Mouse (Mus musculus): ENCODE data around the gene Vdr. TPM values are rescaled to one million over a fixed set of nuclear protein-coding genes. Genes with fewer than 3 reads are reported as not detected.
A peak's percentile ranks its signal among the peaks of the same experiment; 100 is the strongest.

Gene Vdr
- polyA plus RNA-seq, 1 experiment from 2014 or later: 0.15 TPM

- Histone ChIP-seq H3K27ac (peak overlapping the region; percentile 70), H3K27me3 (ENCODE audit: low read depth, poor library complexity, severe bottlenecking) (0 out of 2 replicates have a peak, but pooled peaks cover 12% of the 10 kb centered on the region), H3K4me1 (peaks cover 89% of the 10 kb centered on the region), H3K36me3 (peaks cover 18% of the 10 kb centered on the region), H3K9me3 (replicated peaks) (no peaks in the 10 kb centered on the region), H3K4me3 (peak overlapping the region; percentile 80)
- WGBS: 71% methylated on average over 6 of the region's 6 CpGs
- DNase-seq (ENCODE audit: low spot score): no peak
These were observed 82.1 kb downstream of the Vdr start for GRCm38 (mm10) chr15:97828221-97828842.

GRCm38 (mm10) chr15:97827401-97827800 is 83.0 kb downstream of the Vdr start:
- 89% methylated on average over 8 of the region's 8 CpGs for WGBS
- H3K9me3 ChIP-seq (replicated peaks): no peaks in the 10 kb centered on the region
- DNase-seq (ENCODE audit: low spot score): no peak
- peaks cover 92% of the 10 kb centered on the region for H3K4me1 ChIP-seq
- H3K27ac ChIP-seq: no peak overlapping the region
- H3K4me3 ChIP-seq: no peak overlapping the region
- H3K27me3 ChIP-seq (ENCODE audit: low read depth, poor library complexity, severe bottlenecking): 0 out of 2 replicates have a peak, but pooled peaks cover 12% of the 10 kb centered on the region
- H3K36me3 ChIP-seq: peaks cover 18% of the 10 kb centered on the region

- Histone ChIP-seq H3K4me3 (no peak overlapping the region), H3K36me3 (peaks cover 18% of the 10 kb centered on the region), H3K27me3 (ENCODE audit: low read depth, poor library complexity, severe bottlenecking) (0 out of 2 replicates have a peak, but pooled peaks cover 12% of the 10 kb centered on the region), H3K4me1 (peaks cover 92% of the 10 kb centered on the region), H3K9me3 (replicated peaks) (no peaks in the 10 kb centered on the region), H3K27ac (0 out of 2 replicates have a peak overlapping the region, but pooled peaks have one; percentile 50)
- 56% methylated on average over 5 of the region's 5 CpGs for WGBS
- no peak for DNase-seq (ENCODE audit: low spot score)
These were observed 83.7 kb downstream of the Vdr start for GRCm38 (mm10) chr15:97826588-97827261.

- 51% methylated on average over 12 of the region's 12 CpGs for whole genome bisulfite sequencing
- 0 out of 2 replicates have a peak, but pooled peaks cover 12% of the 10 kb centered on the region for H3K27me3 ChIP-seq (ENCODE audit: low read depth, poor library complexity, severe bottlenecking)
- no peaks in the 10 kb centered on the region for H3K9me3 ChIP-seq (replicated peaks)
- peak overlapping the region; percentile 39; the same call in 1 of the 2 replicates for H3K4me3 ChIP-seq
- DNase-seq (ENCODE audit: low spot score): no peak
- peaks cover 95% of the 10 kb centered on the region for H3K4me1 ChIP-seq
- H3K27ac ChIP-seq: peak overlapping the region; percentile 72
- H3K36me3 ChIP-seq: peaks cover 18% of the 10 kb centered on the region
These were observed 84.4 kb downstream of the Vdr start for GRCm38 (mm10) chr15:97825941-97826587.

GRCm38 (mm10) chr15:97825071-97825940 is 85.1 kb downstream of the Vdr start:
- peak overlapping the region; percentile 72 for H3K27ac ChIP-seq
- H3K27me3 ChIP-seq (ENCODE audit: low read depth, poor library complexity, severe bottlenecking): 0 out of 2 replicates have a peak, but pooled peaks cover 12% of the 10 kb centered on the region
- H3K4me1 ChIP-seq: peaks cover 95% of the 10 kb centered on the region
- WGBS: 9% methylated on average over 29 of the region's 29 CpGs
- peak overlapping the region; percentile 39 for H3K4me3 ChIP-seq
- H3K9me3 ChIP-seq (replicated peaks): no peaks in the 10 kb centered on the region
- peaks cover 23% of the 10 kb centered on the region for H3K36me3 ChIP-seq
- peak; percentile 60 for DNase-seq (ENCODE audit: low spot score)

GRCm38 (mm10) chr15:97824042-97824441 is 86.4 kb downstream of the Vdr start:
- Histone ChIP-seq H3K4me3 (no peak overlapping the region), H3K36me3 (peaks cover 30% of the 10 kb centered on the region), H3K27ac (no peak overlapping the region), H3K4me1 (peaks cover 90% of the 10 kb centered on the region), H3K27me3 (ENCODE audit: low read depth, poor library complexity, severe bottlenecking) (0 out of 2 replicates have a peak, but pooled peaks cover 12% of the 10 kb centered on the region), H3K9me3 (replicated peaks) (no peaks in the 10 kb centered on the region)
- WGBS: 88% methylated on average over 6 of the region's 6 CpGs
- no peak for DNase-seq (ENCODE audit: low spot score)

- H3K36me3 ChIP-seq: peaks cover 30% of the 10 kb centered on the region
- H3K4me3 ChIP-seq: no peak overlapping the region
- DNase-seq (ENCODE audit: low spot score): no peak
- no peak overlapping the region for H3K27ac ChIP-seq
- 0 out of 2 replicates have a peak, but pooled peaks cover 12% of the 10 kb centered on the region for H3K27me3 ChIP-seq (ENCODE audit: low read depth, poor library complexity, severe bottlenecking)
- WGBS: 89% methylated on average over 12 of the region's 12 CpGs
- H3K4me1 ChIP-seq: peaks cover 84% of the 10 kb centered on the region
- no peaks in the 10 kb centered on the region for H3K9me3 ChIP-seq (replicated peaks)
These were observed 87.0 kb downstream of the Vdr start for GRCm38 (mm10) chr15:97823479-97823878.

- Histone ChIP-seq H3K27me3 (ENCODE audit: low read depth, poor library complexity, severe bottlenecking) (0 out of 2 replicates have a peak, but pooled peaks cover 12% of the 10 kb centered on the region), H3K4me3 (no peak overlapping the region), H3K4me1 (peaks cover 83% of the 10 kb centered on the region), H3K27ac (no peak overlapping the region), H3K9me3 (replicated peaks) (no peaks in the 10 kb centered on the region), H3K36me3 (peaks cover 30% of the 10 kb centered on the region)
- DNase-seq (ENCODE audit: low spot score): no peak
- 59% methylated on average over 12 of the region's 12 CpGs for WGBS
These were observed 87.7 kb downstream of the Vdr start for GRCm38 (mm10) chr15:97822545-97823228.

GRCm38 (mm10) chr15:97821983-97822363 is 88.5 kb downstream of the Vdr start:
- peaks cover 76% of the 10 kb centered on the region for H3K4me1 ChIP-seq
- H3K4me3 ChIP-seq: no peak overlapping the region
- H3K36me3 ChIP-seq: peaks cover 32% of the 10 kb centered on the region
- H3K27ac ChIP-seq: peak overlapping the region; percentile 78
- no peak for DNase-seq (ENCODE audit: low spot score)
- H3K9me3 ChIP-seq (replicated peaks): no peaks in the 10 kb centered on the region
- 0 out of 2 replicates have a peak, but pooled peaks cover 12% of the 10 kb centered on the region for H3K27me3 ChIP-seq (ENCODE audit: low read depth, poor library complexity, severe bottlenecking)
- 77% methylated on average over 6 of the region's 6 CpGs for WGBS

GRCm38 (mm10) chr15:97821321-97821982 is 89.0 kb downstream of the Vdr start:
- peak overlapping the region; percentile 78 for H3K27ac ChIP-seq

GRCm38 (mm10) chr15:97819937-97820336 is 90.5 kb downstream of the Vdr start:
- no peak for DNase-seq (ENCODE audit: low spot score)
- H3K4me1 ChIP-seq: peaks cover 57% of the 10 kb centered on the region
- H3K36me3 ChIP-seq: peaks cover 32% of the 10 kb centered on the region
- WGBS: 76% methylated on average over 9 of the region's 9 CpGs
- H3K27ac ChIP-seq: 0 out of 2 replicates have a peak overlapping the region, but pooled peaks have one; percentile 78
- H3K27me3 ChIP-seq (ENCODE audit: low read depth, poor library complexity, severe bottlenecking): no peaks in the 10 kb centered on the region
- H3K4me3 ChIP-seq: no peak overlapping the region
- no peaks in the 10 kb centered on the region for H3K9me3 ChIP-seq (replicated peaks)

More at GRCm38 (mm10) chr15:97821321-97821982, 89.0 kb downstream of the Vdr start:
- H3K27me3 ChIP-seq (ENCODE audit: low read depth, poor library complexity, severe bottlenecking): 0 out of 2 replicates have a peak, but pooled peaks cover 11% of the 10 kb centered on the region
- WGBS: 41% methylated on average over 10 of the region's 10 CpGs
- peaks cover 71% of the 10 kb centered on the region for H3K4me1 ChIP-seq
- peaks cover 33% of the 10 kb centered on the region for H3K36me3 ChIP-seq
- DNase-seq (ENCODE audit: low spot score): no peak
- no peak overlapping the region; the same call in 1 of the 2 replicates for H3K4me3 ChIP-seq
- H3K9me3 ChIP-seq (replicated peaks): no peaks in the 10 kb centered on the region

Measured in limb, embryonic 10.5 days (tissue).